Mouse (Mus musculus) spleen, postnatal 10 days (tissue): ENCODE data around the gene Gstp3.
"Not testable (repeated sequence)": the region's sequence is repeated elsewhere in the genome, so short reads cannot be mapped to it uniquely, and the experiment has no call there.

Experiments
- DNase-seq, 2 experiments: peaks; one replicate each; pipeline ENCODE4 v3.0.0; 2021 to 2022; ENCODE audit warnings: low spot score in 2 of 2

Gene Gstp3

GRCm38 (mm10) chr19:4090446-4090845 is 31.1 kb upstream of the Gstp3 start:
- DNase-seq, result no peak

- no peak for DNase-seq
These were observed 29.8 kb upstream of the Gstp3 start for GRCm38 (mm10) chr19:4089128-4089527.

GRCm38 (mm10) chr19:4088146-4088545 is 28.8 kb upstream of the Gstp3 start:
- no peak for DNase-seq

GRCm38 (mm10) chr19:4087090-4087489 is 27.7 kb upstream of the Gstp3 start:
- DNase-seq, result no peak

GRCm38 (mm10) chr19:4086156-4086555 is 26.8 kb upstream of the Gstp3 start:
- no peak for DNase-seq

- no peak for DNase-seq
These were observed 25.6 kb upstream of the Gstp3 start for GRCm38 (mm10) chr19:4084984-4085383.

GRCm38 (mm10) chr19:4083826-4084225 is 24.5 kb upstream of the Gstp3 start:
- no peak for DNase-seq

GRCm38 (mm10) chr19:4083316-4083715 is 23.9 kb upstream of the Gstp3 start:
- no peak for DNase-seq

GRCm38 (mm10) chr19:4082219-4082965 is 23.0 kb upstream of the Gstp3 start:
- DNase-seq, result no peak

GRCm38 (mm10) chr19:4081394-4081793 is 22.0 kb upstream of the Gstp3 start, which contains the start of gene Cabp2:
Gene Cabp2 (plus strand): TSS chr19:4081578.
- DNase-seq, result no peak

- peak; percentile 58 to 64 for DNase-seq
These were observed 21.2 kb upstream of the Gstp3 start for GRCm38 (mm10) chr19:4080511-4081009.

GRCm38 (mm10) chr19:4079594-4079993 is 20.2 kb upstream of the Gstp3 start:
- DNase-seq, result peak in 1 of 2 experiments; percentile 78

- no peak for DNase-seq
These were observed 16.2 kb upstream of the Gstp3 start for GRCm38 (mm10) chr19:4075531-4075930.

- DNase-seq, result no peak
These were observed 13.5 kb upstream of the Gstp3 start for GRCm38 (mm10) chr19:4072706-4073424.

GRCm38 (mm10) chr19:4071406-4071805 is 12.0 kb upstream of the Gstp3 start:
- DNase-seq, result no peak

- no peak for DNase-seq
These were observed 11.4 kb upstream of the Gstp3 start for GRCm38 (mm10) chr19:4070756-4071155.

- DNase-seq, result no peak
These were observed 10.9 kb upstream of the Gstp3 start for GRCm38 (mm10) chr19:4070311-4070710.

GRCm38 (mm10) chr19:4068717-4069410 is 9.5 kb upstream of the Gstp3 start:
- DNase-seq, result no peak

- DNase-seq, result not testable (repeated sequence)
These were observed 8.9 kb upstream of the Gstp3 start for GRCm38 (mm10) chr19:4068242-4068641.

- DNase-seq, result no peak
These were observed 7.5 kb upstream of the Gstp3 start for GRCm38 (mm10) chr19:4066877-4067276.

- DNase-seq, result peak in 1 of 2 experiments; percentile 11
These were observed 6.9 kb upstream of the Gstp3 start for GRCm38 (mm10) chr19:4066280-4066679.

- DNase-seq, result not testable (repeated sequence)
These were observed 5.1 kb upstream of the Gstp3 start for GRCm38 (mm10) chr19:4064501-4064900.
